Mouse (Mus musculus) left cerebral cortex, postnatal 36 days (tissue): Measurements from ENCODE around the gene Rad51b. TPM values are rescaled to one million over a fixed set of nuclear protein-coding genes. Genes with fewer than 3 reads are reported as not detected.

Experiments used
- DNase-seq, 2 experiments: peaks; one replicate each; pipeline ENCODE4 v3.0.0; 2021 to 2022; ENCODE audit warnings: low spot score in 2 of 2, mixed read lengths in 1 of 2
- intact Hi-C: fragments of 180-260 bp; cut with DNase I; formaldehyde crosslinking; loops from one replicate; pipeline ENCODE4 v1.15.1; 2025
- total RNA-seq, 2 experiments: library from RNA; stranded (reverse); gene quantifications; 2 replicates each; pipeline ENCODE4 v1.2.3; 2021

Gene Rad51b
- total RNA-seq, 2 experiments from 2014 or later = 0.22 TPM; not detected in 1

GRCm38 (mm10) chr12:79597351-79597750 lies 300.3 kb downstream of the Rad51b start:
- intact Hi-C loops = no loop called here
- DNase-seq = no peak

DNA sequence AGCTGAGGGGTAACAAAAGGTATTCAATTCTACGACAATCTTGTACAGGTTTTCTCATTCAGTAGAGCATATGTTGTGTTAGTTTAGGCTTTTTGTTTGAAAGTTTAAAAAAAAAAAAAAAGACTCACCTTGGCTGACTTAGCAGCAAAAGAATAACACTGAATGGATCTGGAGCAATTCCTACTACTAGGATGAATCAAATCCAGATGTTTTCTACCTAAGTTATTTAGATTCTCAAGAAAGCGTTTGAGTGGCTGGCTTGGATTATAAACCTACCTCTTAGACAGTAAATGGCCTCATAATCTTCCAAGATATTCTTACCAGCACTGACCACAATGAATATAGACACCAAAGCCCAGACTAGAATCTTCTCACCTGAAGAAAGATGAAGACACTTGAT lies 300.7 kb downstream of the Rad51b start:
- intact Hi-C loops = no loop called here
- DNase-seq = no peak

DNA sequence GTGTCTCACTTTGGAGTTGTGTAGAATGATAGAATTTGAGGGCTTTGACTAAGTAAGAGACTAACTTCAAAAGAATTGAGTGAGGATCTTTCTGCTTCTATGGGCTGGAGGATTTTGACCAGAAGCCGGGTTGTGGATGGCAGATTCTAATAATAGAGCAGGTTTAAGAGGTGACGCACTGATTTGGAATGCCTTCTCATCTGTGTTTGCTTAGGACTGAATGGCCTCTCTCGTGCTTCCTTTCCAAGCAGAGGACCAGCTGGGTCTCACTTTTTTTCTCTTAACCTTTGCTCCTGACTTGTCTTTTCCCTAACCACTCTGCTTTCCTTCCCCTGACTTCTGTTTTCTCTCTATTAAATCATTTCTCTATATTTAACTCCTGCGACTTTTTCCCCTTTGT lies 301.4 kb downstream of the Rad51b start:
- intact Hi-C loops = no loop called here
- DNase-seq = no peak

GRCm38 (mm10) chr12:79598901-79599300 lies 301.8 kb downstream of the Rad51b start:
- intact Hi-C loops = no loop called here
- DNase-seq = no peak

DNA sequence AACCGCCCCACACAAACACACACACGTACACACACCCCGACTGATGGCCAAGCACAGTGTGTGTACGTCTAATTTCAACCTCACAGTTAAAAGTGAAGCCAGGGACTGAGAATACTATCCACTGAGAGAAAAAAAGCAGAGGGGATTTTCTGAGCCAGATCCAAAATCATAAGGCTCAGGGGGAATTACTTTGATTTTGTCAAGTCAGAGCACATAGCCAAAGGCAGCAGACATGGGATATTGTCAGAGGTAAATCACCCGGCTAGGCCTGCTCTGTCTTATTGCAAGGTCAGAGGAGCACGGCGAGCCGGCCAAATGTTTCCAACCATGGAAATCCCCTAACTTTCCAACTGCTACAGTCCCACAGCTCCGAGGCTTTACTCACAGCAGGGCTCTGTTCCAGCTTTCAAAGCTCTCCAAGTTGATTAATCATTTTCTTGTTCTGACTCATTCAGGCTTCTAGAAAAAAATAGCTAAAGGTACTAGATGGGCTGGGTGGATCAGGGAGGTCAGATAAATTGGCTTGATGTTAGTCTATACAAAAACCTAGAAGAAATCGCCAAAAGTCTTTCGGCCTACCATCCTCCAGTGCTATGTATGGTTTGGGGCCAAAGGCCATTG lies 303.2 kb downstream of the Rad51b start:
- intact Hi-C loops = no loop called here
- DNase-seq = peak in 1 of 2 experiments; percentile 10

DNA sequence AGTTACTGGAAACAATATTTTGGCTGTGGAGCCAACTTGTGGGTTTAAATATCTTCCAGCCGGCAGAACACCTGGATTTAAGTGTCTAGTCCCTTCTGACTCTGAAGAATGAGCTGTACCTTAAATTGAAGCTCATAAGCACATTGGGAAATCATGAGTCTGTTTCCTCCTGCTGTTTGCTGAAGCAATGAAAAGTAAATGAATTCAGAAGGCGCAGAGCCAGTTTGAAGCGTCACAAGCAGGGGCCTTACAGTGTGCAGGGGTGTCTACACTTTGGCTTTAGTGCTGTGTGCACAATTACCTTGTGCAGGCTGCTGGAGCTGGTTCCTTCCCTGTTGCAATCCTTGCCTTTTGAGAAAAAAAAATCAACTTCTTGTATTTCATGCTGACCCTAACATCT lies 305.6 kb downstream of the Rad51b start:
- DNase-seq = no peak
- intact Hi-C loops = no loop called here

DNA sequence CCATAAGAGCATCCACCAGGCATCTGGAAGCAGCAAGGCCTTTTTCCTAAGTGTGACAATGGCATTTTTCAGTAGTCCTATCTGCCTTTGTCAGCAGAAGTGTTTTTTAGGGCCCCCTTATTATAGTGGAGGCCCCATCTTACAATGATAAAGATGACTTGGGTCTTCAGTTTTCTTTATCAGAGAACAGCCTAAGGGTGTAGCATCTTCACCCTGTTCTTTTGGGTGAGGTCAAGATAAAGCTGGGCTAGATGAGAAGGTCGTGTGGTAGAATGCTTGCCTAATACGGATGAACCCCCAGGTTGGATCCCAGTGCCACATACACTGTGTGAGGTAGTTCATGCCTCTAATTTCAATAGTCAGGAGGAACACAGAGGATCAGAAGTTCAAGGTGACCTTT lies 307.8 kb downstream of the Rad51b start:
- no peak for DNase-seq
- intact Hi-C loops = no loop called here

DNA sequence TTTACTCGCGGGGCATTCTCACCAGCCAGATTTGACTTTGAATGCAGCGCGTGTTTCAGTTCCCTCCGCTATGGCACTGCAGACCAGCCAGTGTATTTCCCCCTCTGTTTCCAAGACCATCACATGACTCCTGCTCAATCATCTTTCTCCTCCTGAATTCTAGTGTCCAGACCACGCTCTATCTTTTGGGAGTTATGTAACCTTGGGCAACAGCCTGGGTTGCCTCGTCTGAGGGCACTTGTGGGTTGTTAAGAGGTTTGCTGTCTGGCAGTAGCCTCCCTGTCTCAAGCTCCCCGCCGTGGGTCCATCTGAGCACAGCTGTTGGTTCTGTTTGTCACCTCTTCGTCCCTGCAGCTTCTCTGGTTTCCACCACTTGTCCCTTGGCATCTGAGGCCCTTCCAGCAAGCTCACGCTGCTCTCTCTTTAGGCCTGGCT lies 309.1 kb downstream of the Rad51b start:
- no peak for DNase-seq
- intact Hi-C loops = no loop called here

- intact Hi-C loops = loop anchor here (5.0 to 10.0 kb wide), 3 partner anchors 252 to 503 kb away; partner anchors contain the start of gene Zfp36l1
- DNase-seq = no peak
Observed at GRCm38 (mm10) chr12:79609399-79610010, 312.4 kb downstream of the Rad51b start.

GRCm38 (mm10) chr12:79610511-79611103 lies 313.5 kb downstream of the Rad51b start:
- intact Hi-C loops = loop anchor here (5.0 to 10.0 kb wide), 3 partner anchors 253 to 502 kb away; partner anchors contain the start of gene Zfp36l1
- no peak for DNase-seq

- DNase-seq = no peak
- intact Hi-C loops = loop anchor here (2.0 to 10.0 kb wide), 4 partner anchors 254 to 521 kb away; partner anchors contain the start of gene Zfp36l1
Observed at GRCm38 (mm10) chr12:79611665-79612064, 314.6 kb downstream of the Rad51b start.

DNA sequence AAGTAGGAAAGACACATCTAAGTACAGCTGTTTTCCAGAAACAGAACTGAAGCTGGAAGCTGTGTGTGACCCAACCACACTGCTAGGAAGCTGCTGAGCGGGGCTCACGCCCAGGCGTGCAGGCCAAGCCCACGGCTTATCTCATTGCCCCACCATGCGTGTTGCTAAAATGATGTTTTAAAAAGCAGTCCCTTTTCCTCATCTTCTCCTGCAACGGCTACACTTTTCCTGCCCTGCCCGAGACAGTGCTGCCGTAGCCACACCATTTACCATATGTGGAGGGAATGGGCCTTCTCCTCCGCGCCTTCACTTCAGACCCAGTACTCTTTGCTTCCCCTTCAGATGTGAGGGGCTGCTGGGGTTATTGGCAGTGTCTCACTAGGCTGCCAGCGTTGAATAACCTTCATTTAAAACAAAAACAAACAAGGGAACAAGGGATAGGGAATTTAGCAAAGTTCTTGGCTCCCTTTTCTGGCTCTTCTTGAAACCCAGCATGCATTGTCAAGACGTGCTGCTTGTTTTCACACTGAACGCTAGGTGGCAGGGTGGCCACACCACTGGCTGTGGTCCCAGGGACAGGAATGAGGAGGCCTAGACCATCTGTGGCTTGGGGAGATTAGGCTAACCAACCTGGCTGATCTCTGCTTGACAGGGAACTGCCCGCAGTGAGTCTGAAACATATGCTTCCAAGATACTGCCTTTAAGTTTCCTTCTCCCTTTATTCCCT lies 315.4 kb downstream of the Rad51b start:
- DNase-seq = peak; percentile 80 to 81
- intact Hi-C loops = loop anchor here (2.0 to 10.0 kb wide), 4 partner anchors 255 to 520 kb away; partner anchors contain the start of gene Zfp36l1

GRCm38 (mm10) chr12:79613061-79613788 lies 316.1 kb downstream of the Rad51b start:
- intact Hi-C loops = loop anchor here (2.0 to 10.0 kb wide), 4 partner anchors 256 to 520 kb away; partner anchors contain the start of gene Zfp36l1
- DNase-seq = peak in 1 of 2 experiments; percentile 6

DNA sequence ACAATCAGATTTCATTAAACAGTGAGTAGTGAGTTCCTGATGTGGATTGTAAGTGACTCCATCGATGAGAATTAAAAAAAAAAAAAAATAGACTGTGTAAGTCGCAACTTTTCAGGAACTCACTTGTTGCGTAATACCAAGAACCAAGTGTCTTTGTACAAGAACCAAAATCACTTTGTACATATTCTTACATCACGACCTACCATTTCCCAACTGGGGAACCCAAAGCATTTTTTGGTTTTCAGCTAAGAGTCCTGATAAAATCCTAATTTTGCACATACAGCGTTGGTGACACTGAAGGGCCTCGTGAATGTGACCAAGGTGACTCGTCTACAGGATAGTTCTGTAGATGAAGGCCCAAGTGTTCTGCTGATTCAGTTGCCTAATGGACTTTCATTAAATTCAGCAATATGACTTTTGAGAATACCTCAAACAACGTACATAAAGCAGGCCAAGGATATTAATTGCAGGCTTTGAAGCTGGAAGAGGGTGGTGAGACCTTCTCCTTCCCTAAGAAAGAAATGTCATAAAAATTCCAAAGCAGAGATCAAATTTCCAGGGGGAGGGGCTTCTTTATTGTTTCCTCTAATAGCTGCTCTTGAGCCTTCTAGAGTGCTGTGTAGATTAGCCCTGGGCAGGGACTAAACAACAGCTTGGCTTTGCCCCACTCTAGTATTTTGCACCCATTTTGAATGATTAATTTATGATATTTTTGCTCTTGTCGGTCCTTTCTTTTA lies 316.9 kb downstream of the Rad51b start:
- intact Hi-C loops = loop anchor here (2.0 to 10.0 kb wide), 4 partner anchors 257 to 519 kb away; partner anchors contain the start of gene Zfp36l1
- DNase-seq = no peak

DNA sequence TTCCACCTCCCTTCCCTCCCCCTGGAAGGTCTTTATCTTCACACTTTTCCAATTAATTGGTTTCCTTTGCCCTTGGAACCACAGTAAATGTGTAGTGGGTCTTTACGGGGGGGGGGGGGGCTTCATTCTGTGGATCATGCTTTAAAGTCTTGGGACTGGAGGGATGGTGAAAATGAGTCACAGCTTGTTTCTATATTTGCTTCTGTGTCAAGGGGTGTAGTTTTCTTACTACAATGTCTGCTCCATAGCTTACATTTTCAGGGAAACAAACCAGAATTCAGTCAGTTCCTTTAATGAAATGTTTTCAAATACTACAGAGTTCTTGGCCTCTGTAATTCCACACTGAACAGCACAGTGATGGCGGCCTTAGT lies 317.5 kb downstream of the Rad51b start:
- intact Hi-C loops = loop anchor here (5.0 to 10.0 kb wide), 3 partner anchors 257 to 498 kb away; partner anchors contain the start of gene Zfp36l1
- no peak for DNase-seq

GRCm38 (mm10) chr12:79615717-79616316 lies 318.7 kb downstream of the Rad51b start:
- intact Hi-C loops = loop anchor here (10.0 kb wide), 1 partner anchor 349 kb away; no protein-coding TSS in a partner anchor

GRCm38 (mm10) chr12:79619009-79619408 lies 321.9 kb downstream of the Rad51b start:
- no peak for DNase-seq
- intact Hi-C loops = loop anchor here (10.0 kb wide), 1 partner anchor 346 kb away; no protein-coding TSS in a partner anchor

More at GRCm38 (mm10) chr12:79615717-79616316, 318.7 kb downstream of the Rad51b start:
- DNase-seq = no peak

DNA sequence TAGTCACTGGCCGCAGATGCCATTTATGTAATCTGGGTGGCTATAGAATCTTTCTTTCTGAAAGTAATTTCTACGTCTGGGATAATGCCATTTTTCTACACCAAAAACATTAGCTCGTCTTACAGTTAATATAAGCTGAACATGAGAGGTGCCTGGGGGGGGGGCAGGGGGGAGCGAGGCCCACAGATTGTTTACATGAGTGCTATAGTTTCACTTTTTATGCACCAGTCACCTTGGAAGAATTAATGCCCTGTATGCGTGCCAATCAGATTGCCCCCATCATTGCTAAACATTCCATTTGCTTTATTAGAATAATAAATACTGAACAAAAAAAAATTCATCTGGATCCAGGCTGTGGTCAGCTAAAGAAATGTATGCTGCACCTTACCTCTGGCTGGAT lies 323.6 kb downstream of the Rad51b start:
- no peak for DNase-seq
- intact Hi-C loops = no loop called here
